Mouse (Mus musculus) myocyte (in vitro differentiated cells): ENCODE data around the gene Ccr1.

Source experiments
- CEBPB ChIP-seq: IDR thresholded peaks from 2 replicates; pipeline ENCODE4 v1.6.1; 2011; ENCODE audit warnings: mild to moderate bottlenecking, moderate library complexity; ENCODE audit not compliant: poor library complexity, insufficient read depth, severe bottlenecking
- E2F4 ChIP-seq: IDR thresholded peaks from one replicate; pipeline ENCODE4 v1.6.1; 2011; ENCODE audit warnings: mild to moderate bottlenecking, control low read depth, moderate library complexity; ENCODE audit not compliant: insufficient read depth
- MAX ChIP-seq: IDR thresholded peaks from one replicate; pipeline ENCODE4 v1.6.1; 2011; ENCODE audit warnings: low read depth, mild to moderate bottlenecking, control low read depth
- MYOD1 ChIP-seq, 3 experiments: IDR thresholded peaks; one replicate each; pipeline ENCODE4 v1.6.1; 2011; ENCODE audit warnings: control low read depth in 2 of 3, low read depth in 2 of 3, mild to moderate bottlenecking in 2 of 3, moderate library complexity in 1 of 3; ENCODE audit not compliant: insufficient read length in 2 of 3, control insufficient read depth in 1 of 3
- MYOG ChIP-seq, 3 experiments: IDR thresholded peaks; one replicate each; pipeline ENCODE4 v1.6.1; 2011; ENCODE audit warnings: control low read depth in 2 of 3, low read depth in 2 of 3, mild to moderate bottlenecking in 2 of 3; ENCODE audit not compliant: insufficient read length in 2 of 3, control insufficient read depth in 1 of 3, insufficient read depth in 1 of 3
- POLR2A ChIP-seq: IDR thresholded peaks from one replicate; pipeline ENCODE4 v1.6.1; 2011; ENCODE audit warnings: low read depth, mild to moderate bottlenecking, control low read depth, moderate library complexity; ENCODE audit not compliant: insufficient read length
- POLR2AphosphoS2 ChIP-seq: IDR thresholded peaks from one replicate; pipeline ENCODE4 v1.6.1; 2011; ENCODE audit warnings: low read depth, control low read depth; ENCODE audit not compliant: insufficient read length
- REST ChIP-seq: IDR thresholded peaks from one replicate; pipeline ENCODE4 v1.6.1; 2011; ENCODE audit warnings: mild to moderate bottlenecking, control low read depth, moderate library complexity; ENCODE audit not compliant: insufficient read depth, insufficient read length
- SRF ChIP-seq: IDR thresholded peaks from one replicate; pipeline ENCODE4 v1.6.1; 2011; ENCODE audit warnings: low read depth; ENCODE audit not compliant: control insufficient read depth, insufficient read length
- TCF12 ChIP-seq: IDR thresholded peaks from one replicate; pipeline ENCODE4 v1.6.1; 2011; ENCODE audit warnings: mild to moderate bottlenecking, control low read depth; ENCODE audit not compliant: poor library complexity, insufficient read depth, severe bottlenecking
- TCF3 ChIP-seq: IDR thresholded peaks from one replicate; pipeline ENCODE4 v1.6.1; 2011; ENCODE audit warnings: low read depth, control low read depth; ENCODE audit not compliant: insufficient read length
- USF1 ChIP-seq: IDR thresholded peaks from one replicate; pipeline ENCODE4 v1.6.1; 2011; ENCODE audit warnings: low read depth, mild to moderate bottlenecking, control low read depth, moderate library complexity

- TF ChIP-seq POLR2A (no peak), E2F4 (no peak), MYOG (IDR thresholded peaks at IDR 0.05; ENCODE audit: control insufficient read depth in 1 of 3, insufficient read depth in 1 of 3, insufficient read length in 2 of 3, low read depth in 2 of 3) (no peak), MYOD1 (IDR thresholded peaks at IDR 0.05; ENCODE audit: control insufficient read depth in 1 of 3, insufficient read length in 2 of 3, low read depth in 2 of 3) (no peak), SRF (no peak), MAX (no peak), USF1 (no peak), TCF12 (no peak), CEBPB (no peak), POLR2AphosphoS2 (no peak), TCF3 (no peak), REST (no peak)
Observed at GRCm38 (mm10) chr9:123932911-123933675, 35.4 kb downstream of the Ccr1 start.
